Mouse (Mus musculus): ENCODE measurements at regions not wholly inside any gene's neighbourhood (a gene's known extent, or its start where the extent isn't known, plus 50 kb on each side); places are given as distances from the start of the nearest gene placed in this dataset.

- no peak overlapping the region for H3K27ac ChIP-seq (ENCODE audit: insufficient read depth, low read depth)
- no peak overlapping the region for H3K9ac ChIP-seq (ENCODE audit: insufficient read depth, low read depth)
- no peaks in the 10 kb centered on the region for H3K4me1 ChIP-seq (ENCODE audit: control insufficient read depth in 1 of 2, insufficient read depth in 2 of 2)
- no peaks in the 10 kb centered on the region for H3K9me3 ChIP-seq (replicated peaks; ENCODE audit: low read length)
- H3K27me3 ChIP-seq (replicated peaks) = no peaks in the 10 kb centered on the region
- H3K36me3 ChIP-seq (replicated peaks in 1 of 2; ENCODE audit: control insufficient read depth in 1 of 2, insufficient read depth in 1 of 2, low read length in 1 of 2) = no peaks in the 10 kb centered on the region
- H3K79me2 ChIP-seq (replicated peaks; ENCODE audit: control insufficient read depth, extremely low read depth, insufficient read depth, poor library complexity, severe bottlenecking) = no peaks in the 10 kb centered on the region
- H3K4me3 ChIP-seq (replicated peaks in 1 of 3; ENCODE audit: low read depth in 2 of 3, low read length in 2 of 3, poor library complexity in 1 of 3) = no peak overlapping the region
- no peak overlapping the region for H3K4me2 ChIP-seq (ENCODE audit: insufficient read depth, low read depth, poor library complexity, severe bottlenecking)
- TF ChIP-seq POLR2A (IDR thresholded peaks at IDR 0.05; ENCODE audit: low read depth, low read length) (no peak), GABPA (IDR thresholded peaks at IDR 0.05; ENCODE audit: insufficient replicate concordance, low read depth, low read length) (no peak), TCF12 (IDR thresholded peaks at IDR 0.05; ENCODE audit: low read depth, low read length) (no peak), MAFK (IDR thresholded peaks at IDR 0.05; ENCODE audit: insufficient replicate concordance, low read length) (no peak), CHD2 (IDR thresholded peaks at IDR 0.05; ENCODE audit: low read length) (no peak), NELFE (IDR thresholded peaks at IDR 0.05; ENCODE audit: low read depth, low read length) (no peak), IRF4 (IDR thresholded peaks at IDR 0.05; ENCODE audit: low read depth, low read length) (no peak), USF2 (conservative IDR thresholded peaks at IDR 0.05; ENCODE audit: low read depth, low read length) (no peak), RAD21 (IDR thresholded peaks at IDR 0.05; ENCODE audit: low read depth, low read length) (no peak), SMC3 (IDR thresholded peaks at IDR 0.05; ENCODE audit: low read depth, low read length) (no peak), NRF1 (IDR thresholded peaks at IDR 0.05; ENCODE audit: low read depth, low read length) (no peak), SIN3A (IDR thresholded peaks at IDR 0.05; ENCODE audit: low read length) (no peak), KAT2A (IDR thresholded peaks at IDR 0.05; ENCODE audit: insufficient replicate concordance, low read length) (no peak), ETS1 (conservative IDR thresholded peaks at IDR 0.05; ENCODE audit: low read depth, low read length) (no peak), JUND (conservative IDR thresholded peaks at IDR 0.05; ENCODE audit: low read depth, low read length) (no peak), EP300 (IDR thresholded peaks at IDR 0.05; ENCODE audit: low read length) (no peak), ZNF384 (IDR thresholded peaks at IDR 0.05; ENCODE audit: low read depth, low read length) (no peak)
- no peak for DNase-seq (ENCODE audit: extremely low read depth)
- dilution Hi-C loops (cut with MboI; ENCODE audit: extremely low pct_ligation_motif_present, extremely low pct_unique_long_range_greater_than_20kb, low sequenced_read_pairs) (no loop called here), in situ Hi-C loops (cut with MboI; ENCODE audit: low pct_ligation_motif_present, low pct_unique_long_range_greater_than_20kb, low sequenced_read_pairs) (no loop called here)
Observed at GRCm38 (mm10) chr15:61899809-61900208, 977.0 kb upstream of the A1bg start.

GRCm38 (mm10) chr15:61897566-61897965, 974.8 kb upstream of the A1bg start:
- TF ChIP-seq POLR2A (IDR thresholded peaks at IDR 0.05; ENCODE audit: low read depth, low read length) (no peak), HCFC1 (IDR thresholded peaks at IDR 0.05; ENCODE audit: low read depth, low read length) (no peak), ZC3H11A (IDR thresholded peaks at IDR 0.05; ENCODE audit: low read depth, low read length) (no peak), PAX5 (IDR thresholded peaks at IDR 0.05; ENCODE audit: low read length) (no peak), NELFE (IDR thresholded peaks at IDR 0.05; ENCODE audit: low read depth, low read length) (no peak), MAX (IDR thresholded peaks at IDR 0.05; ENCODE audit: low read length) (no peak), CHD2 (IDR thresholded peaks at IDR 0.05; ENCODE audit: low read length) (no peak), ELF1 (IDR thresholded peaks at IDR 0.05; ENCODE audit: low read depth, low read length) (no peak), RAD21 (IDR thresholded peaks at IDR 0.05; ENCODE audit: low read depth, low read length) (no peak), MYC (IDR thresholded peaks at IDR 0.05; ENCODE audit: low read depth, low read length) (no peak), MAZ (IDR thresholded peaks at IDR 0.05; ENCODE audit: low read depth, low read length) (no peak), ZNF384 (IDR thresholded peaks at IDR 0.05; ENCODE audit: low read depth, low read length) (no peak), USF1 (IDR thresholded peaks at IDR 0.05; ENCODE audit: low read depth, low read length) (no peak), BHLHE40 (IDR thresholded peaks at IDR 0.05; ENCODE audit: low read depth, low read length) (no peak)
- H3K4me1 ChIP-seq (ENCODE audit: control insufficient read depth in 1 of 2, insufficient read depth in 2 of 2) = no peaks in the 10 kb centered on the region
- no peaks in the 10 kb centered on the region for H3K79me2 ChIP-seq (replicated peaks; ENCODE audit: control insufficient read depth, extremely low read depth, insufficient read depth, poor library complexity, severe bottlenecking)

More at GRCm38 (mm10) chr15:61897566-61897965, 974.8 kb upstream of the A1bg start:
- H3K36me3 ChIP-seq (replicated peaks in 1 of 2; ENCODE audit: control insufficient read depth in 1 of 2, insufficient read depth in 1 of 2, low read length in 1 of 2) = no peaks in the 10 kb centered on the region
- dilution Hi-C loops (cut with MboI; ENCODE audit: extremely low pct_ligation_motif_present, extremely low pct_unique_long_range_greater_than_20kb, low sequenced_read_pairs) = no loop called here
- H3K27me3 ChIP-seq (replicated peaks) = no peaks in the 10 kb centered on the region
- DNase-seq (ENCODE audit: extremely low read depth) = no peak
- in situ Hi-C loops (cut with MboI; ENCODE audit: low pct_ligation_motif_present, low pct_unique_long_range_greater_than_20kb, low sequenced_read_pairs) = no loop called here
- no peak overlapping the region for H3K27ac ChIP-seq (ENCODE audit: insufficient read depth, low read depth)
- no peaks in the 10 kb centered on the region for H3K9me3 ChIP-seq (replicated peaks; ENCODE audit: low read length)
- no peak overlapping the region for H3K4me2 ChIP-seq (ENCODE audit: insufficient read depth, low read depth, poor library complexity, severe bottlenecking)
- H3K9ac ChIP-seq (ENCODE audit: insufficient read depth, low read depth) = no peak overlapping the region
- H3K4me3 ChIP-seq (replicated peaks in 1 of 3; ENCODE audit: low read depth in 2 of 3, low read length in 2 of 3, poor library complexity in 1 of 3) = no peak overlapping the region

All from CH12.LX (cell line).